Mouse (Mus musculus): ENCODE data around the gene Abhd18. TPM values are rescaled to one million over a fixed set of nuclear protein-coding genes. Genes with fewer than 3 reads are reported as not detected.
"Not testable (repeated sequence)": the region's sequence is repeated elsewhere in the genome, so short reads cannot be mapped to it uniquely, and the experiment has no call there.

Abhd18 gene
- 10 to 100 TPM; 12.2 to 14.4 TPM for total RNA-seq (2021)

GRCm38 (mm10) chr3:40846957-40847017 is at the start of gene Abhd18:
Gene Abhd18 (plus strand): TSS chr3:40846970.
- intact Hi-C loops (cut with DNase I); DNase-seq: not testable (repeated sequence)

GRCm38 (mm10) chr3:40798054-40798453 is 48.7 kb upstream of the Abhd18 start:
- DNase-seq = no peak
- intact Hi-C loops (cut with DNase I) = no loop called here

GRCm38 (mm10) chr3:40798500-40798899 is 48.3 kb upstream of the Abhd18 start:
- intact Hi-C loops (cut with DNase I) = no loop called here
- DNase-seq = peak; percentile 52

- intact Hi-C loops (cut with DNase I) = no loop called here
- peak; percentile 98 for DNase-seq
These were observed 47.0 kb upstream of the Abhd18 start, which contains the start of gene Plk4 for GRCm38 (mm10) chr3:40799530-40800372. Gene Plk4 (plus strand): TSS chr3:40800019.

DNA sequence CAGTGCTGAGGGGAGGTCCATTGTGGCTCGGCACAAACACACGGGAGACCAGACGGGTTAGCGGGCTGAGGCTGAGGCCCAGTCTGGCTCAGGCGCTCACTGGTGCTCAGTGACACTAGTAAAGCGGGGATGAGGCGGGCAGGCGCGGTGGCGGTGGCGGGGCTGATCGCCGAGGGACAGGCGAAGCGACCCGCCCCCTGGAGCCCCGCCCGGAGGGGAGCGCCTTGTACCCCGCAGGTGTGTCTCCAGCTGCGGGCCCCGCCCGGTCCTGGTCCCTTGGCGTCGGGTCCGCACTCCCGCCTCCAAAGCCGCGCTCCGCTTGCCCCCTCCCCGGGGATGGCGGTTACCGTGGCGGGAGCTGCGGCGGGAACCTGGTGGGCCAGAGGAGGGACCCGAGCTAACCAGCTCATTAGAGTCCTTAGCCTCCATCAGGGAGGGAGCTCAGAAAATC is 46.4 kb upstream of the Abhd18 start:
- DNase-seq = peak; percentile 54

DNA sequence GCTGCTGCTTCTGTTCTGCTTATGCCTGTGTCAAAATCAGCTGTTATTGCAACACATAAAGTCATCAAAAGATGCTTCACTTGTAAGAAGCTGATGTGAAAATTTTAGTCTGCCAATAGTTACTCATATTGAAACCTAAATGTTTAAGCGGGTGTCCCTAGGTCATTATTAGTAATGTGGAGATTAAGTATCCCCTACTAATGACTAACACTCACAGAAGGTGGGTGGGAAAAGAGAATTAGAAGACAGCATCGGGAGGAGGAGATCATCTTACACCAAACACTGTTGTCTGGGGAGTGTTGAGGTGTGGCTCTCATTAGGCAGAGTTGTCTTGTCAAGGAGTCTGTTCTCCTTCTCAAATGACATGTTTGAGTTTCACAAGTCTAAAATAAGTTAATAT is 39.9 kb upstream of the Abhd18 start:
- intact Hi-C loops (cut with DNase I) = no loop called here

More for the DNA sequence above, 46.4 kb upstream of the Abhd18 start:
- intact Hi-C loops (cut with DNase I) = no loop called here

DNA sequence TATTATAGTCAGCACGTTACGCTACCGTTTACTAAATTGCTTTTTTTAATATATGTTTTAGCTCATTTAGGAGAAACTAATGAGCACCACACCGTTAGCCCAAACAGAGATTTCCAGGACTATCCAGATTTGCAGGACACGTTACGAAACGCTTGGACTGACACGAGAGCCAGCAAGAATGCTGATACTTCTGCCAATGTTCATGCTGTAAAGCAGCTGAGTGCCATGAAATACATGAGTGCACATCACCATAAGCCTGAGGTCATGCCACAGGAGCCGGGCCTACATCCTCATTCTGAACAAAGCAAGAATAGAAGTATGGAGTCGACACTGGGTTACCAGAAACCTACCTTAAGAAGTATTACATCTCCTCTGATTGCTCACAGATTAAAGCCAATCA is 38.1 kb upstream of the Abhd18 start:
- no peak for DNase-seq
- intact Hi-C loops (cut with DNase I) = no loop called here

More for the DNA sequence above, 39.9 kb upstream of the Abhd18 start:
- DNase-seq = no peak

- no peak for DNase-seq
- intact Hi-C loops (cut with DNase I) = no loop called here
These were observed 36.9 kb upstream of the Abhd18 start for GRCm38 (mm10) chr3:40809894-40810293.

DNA sequence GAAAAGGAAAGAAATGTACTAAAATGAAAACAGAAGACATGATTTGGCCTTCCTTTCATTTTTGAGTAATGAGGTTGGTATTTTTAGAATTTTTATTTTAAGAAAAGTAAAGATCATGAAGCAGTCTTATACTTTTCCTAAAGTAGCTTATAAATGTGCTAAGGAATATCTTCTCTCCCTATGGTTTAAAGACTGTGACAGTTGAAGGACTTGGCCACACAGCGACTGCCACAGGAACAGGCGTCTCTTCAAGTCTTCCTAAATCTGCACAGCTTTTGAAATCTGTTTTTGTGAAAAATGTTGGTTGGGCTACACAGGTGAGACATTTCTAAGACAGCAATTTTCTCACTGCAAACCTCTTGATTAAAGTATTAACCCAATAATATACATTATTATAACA is 33.5 kb upstream of the Abhd18 start:
- intact Hi-C loops (cut with DNase I) = no loop called here
- DNase-seq = no peak

GRCm38 (mm10) chr3:40845521-40845920 is 1.2 kb upstream of the Abhd18 start:
- intact Hi-C loops (cut with DNase I); DNase-seq: not testable (repeated sequence)

DNA sequence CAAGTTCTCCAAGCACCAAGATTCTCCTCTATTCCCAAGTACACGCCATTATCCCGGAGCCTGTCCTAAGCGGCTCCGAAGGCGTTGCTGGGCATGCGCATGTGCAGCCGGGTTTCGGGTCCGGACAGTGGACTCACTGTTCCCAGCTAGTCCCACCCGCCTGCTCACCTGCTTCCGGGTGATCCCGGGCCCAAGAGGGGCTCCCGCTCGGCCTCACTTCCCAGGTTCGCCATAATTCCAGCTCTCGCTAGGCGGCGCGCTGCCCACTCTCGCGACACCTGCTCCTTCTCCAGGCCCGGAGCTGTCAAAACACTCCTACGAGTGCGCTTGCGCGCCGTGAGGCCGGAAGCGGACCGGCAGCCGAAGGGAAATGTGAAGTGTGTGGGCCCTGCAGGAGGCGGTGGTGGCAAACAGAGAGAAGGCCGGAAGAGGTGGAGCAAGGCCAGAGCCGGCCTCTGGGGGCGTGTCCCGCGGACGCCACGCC is 255 bp upstream of the Abhd18 start, which contains the start of gene Mfsd8:
TSS of gene Mfsd8 (minus strand) at position 414 of the 484 bp plus-strand sequence.
- intact Hi-C loops (cut with DNase I) = not testable (repeated sequence)

DNA sequence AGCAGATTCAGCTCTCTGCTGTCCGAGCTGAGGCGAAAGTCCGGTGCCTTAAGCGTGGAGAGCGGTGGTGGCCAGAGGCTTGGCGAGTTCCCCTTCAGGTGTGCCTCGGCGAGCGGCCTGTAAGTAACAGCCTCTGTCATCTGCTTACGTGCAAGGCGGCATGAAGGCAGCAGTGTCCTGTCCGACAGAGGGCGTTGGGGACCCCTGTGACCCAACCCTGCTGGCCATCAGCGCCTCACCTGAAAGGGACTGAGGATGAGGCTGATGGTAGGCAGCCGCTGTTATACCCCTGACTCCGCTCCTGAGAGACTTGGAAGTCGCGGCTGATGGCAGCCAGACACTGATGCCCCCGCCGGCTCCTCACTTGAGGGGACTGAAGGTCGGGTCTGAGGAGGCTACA is 248 bp downstream of the Abhd18 start:
- intact Hi-C loops (cut with DNase I) = not testable (repeated sequence)
- peak; percentile 55 for DNase-seq

More for the DNA sequence above, 255 bp upstream of the Abhd18 start, which contains the start of gene Mfsd8:
- DNase-seq = peak; percentile 97

- intact Hi-C loops (cut with DNase I); DNase-seq: not testable (repeated sequence)
These were observed 1.2 kb downstream of the Abhd18 start for GRCm38 (mm10) chr3:40847936-40848335.

DNA sequence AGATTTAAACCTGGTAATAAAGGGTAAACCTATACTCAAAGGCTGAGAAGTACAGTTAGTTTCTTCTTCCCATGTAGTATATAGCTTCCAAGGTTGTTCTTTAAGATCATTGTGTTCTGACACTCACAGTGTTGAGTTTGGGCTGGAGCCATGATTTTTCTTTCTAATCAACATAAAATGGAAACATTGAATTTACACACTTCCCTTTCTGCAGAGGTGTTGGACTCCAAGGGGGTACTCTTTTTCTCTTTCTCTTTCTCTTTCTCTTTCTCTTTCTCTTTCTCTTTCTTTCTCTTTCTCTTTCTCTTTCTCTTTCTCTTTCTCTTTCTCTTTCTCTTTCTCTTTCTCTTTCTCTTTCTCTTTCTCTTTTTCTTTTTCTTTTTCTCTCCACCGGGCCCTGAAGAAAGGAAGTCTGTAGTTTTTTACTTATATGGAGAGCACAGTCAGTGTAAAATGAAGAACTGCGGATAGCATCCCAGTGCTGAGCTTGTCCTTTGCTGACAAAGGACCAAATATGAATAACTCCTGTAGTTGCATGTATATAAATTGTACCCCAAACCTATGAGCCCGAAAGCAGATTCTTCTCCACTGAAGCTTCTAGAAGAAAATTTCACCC is 6.5 kb downstream of the Abhd18 start:
- intact Hi-C loops (cut with DNase I); DNase-seq: not testable (repeated sequence)

DNA sequence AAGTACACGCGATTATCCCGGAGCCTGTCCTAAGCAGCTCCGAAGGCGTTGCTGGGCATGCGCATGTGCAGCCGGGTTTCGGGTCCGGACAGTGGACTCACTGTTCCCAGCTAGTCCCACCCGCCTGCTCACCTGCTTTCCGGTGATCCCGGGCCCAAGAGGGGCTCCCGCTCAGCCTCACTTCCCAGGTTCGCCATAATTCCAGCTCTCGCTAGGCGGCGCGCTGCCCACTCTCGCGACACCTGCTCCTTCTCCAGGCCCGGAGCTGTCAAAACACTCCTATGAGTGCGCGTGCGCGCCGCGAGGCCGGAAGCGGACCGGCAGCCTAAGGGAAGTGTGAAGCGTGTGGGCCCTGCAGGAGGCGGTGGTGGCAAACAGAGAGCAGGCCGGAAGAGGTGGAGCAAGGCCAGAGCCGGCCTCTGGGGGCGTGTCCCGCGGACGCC is 47.1 kb downstream of the Abhd18 start:
- DNase-seq = peak; percentile 99
- intact Hi-C loops (cut with DNase I) = not testable (repeated sequence)

DNA sequence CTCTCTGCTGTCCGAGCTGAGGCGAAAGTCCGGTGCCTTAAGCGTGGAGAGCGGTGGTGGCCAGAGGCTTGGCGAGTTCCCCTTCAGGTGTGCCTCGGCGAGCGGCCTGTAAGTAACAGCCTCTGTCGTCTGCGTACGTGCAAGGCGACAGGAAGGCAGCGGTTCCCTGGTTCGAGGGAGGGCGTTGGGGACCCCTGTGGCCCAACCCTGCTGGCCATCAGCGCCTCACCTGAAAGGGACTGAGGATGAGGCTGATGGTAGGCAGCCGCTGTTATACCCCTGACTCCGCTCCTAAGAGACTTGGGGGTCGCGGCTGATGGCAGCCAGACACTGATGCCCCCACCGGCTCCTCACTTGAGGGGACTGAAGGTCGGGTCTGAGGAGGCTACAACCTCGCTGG is 47.6 kb downstream of the Abhd18 start:
- DNase-seq = peak; percentile 24
- intact Hi-C loops (cut with DNase I) = not testable (repeated sequence)

DNA sequence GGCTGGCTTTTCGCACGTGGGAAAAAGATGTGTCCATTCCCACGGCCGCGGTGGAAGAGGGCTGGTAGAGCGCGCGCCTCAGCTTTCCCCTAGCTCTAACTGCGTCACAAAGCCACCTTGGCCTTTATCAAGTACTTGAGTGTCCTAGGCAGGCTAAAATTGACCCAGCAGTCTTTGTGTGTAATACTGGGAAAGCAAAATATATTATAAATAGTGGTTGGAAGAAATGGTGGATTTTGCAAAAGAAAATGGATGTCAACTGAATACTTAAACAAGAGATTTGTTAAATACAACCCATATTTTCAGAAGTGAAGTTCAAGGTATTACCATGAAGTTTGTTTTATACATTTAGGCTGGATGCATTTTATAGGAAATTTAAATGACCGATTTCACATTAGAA is 55.7 kb downstream of the Abhd18 start, which contains the start of gene 1700034I23Rik:
TSS of gene 1700034I23Rik (minus strand) at position 101 of the 400 bp plus-strand sequence.
- DNase-seq; intact Hi-C loops (cut with DNase I): not testable (repeated sequence)

DNA sequence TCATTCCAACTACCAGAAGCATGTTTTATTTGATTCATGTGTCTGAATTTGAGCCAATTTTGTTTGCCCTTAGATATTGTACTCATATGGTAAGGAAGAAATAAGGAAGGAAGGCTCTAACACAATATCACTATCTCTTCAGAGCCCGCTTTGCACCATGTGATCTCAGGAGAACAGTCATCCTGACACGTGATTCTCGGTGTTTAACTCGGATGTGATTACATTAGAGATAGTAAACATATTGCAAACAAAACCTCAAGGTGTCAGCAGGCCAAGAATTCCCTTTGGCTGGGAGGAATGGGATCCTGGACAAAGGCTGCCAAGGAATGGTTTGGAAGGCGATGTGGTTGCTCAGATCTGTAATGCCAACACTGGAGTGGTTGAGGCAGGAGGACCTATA is 91.4 kb downstream of the Abhd18 start:
- intact Hi-C loops (cut with DNase I) = no loop called here
- DNase-seq = no peak

DNA sequence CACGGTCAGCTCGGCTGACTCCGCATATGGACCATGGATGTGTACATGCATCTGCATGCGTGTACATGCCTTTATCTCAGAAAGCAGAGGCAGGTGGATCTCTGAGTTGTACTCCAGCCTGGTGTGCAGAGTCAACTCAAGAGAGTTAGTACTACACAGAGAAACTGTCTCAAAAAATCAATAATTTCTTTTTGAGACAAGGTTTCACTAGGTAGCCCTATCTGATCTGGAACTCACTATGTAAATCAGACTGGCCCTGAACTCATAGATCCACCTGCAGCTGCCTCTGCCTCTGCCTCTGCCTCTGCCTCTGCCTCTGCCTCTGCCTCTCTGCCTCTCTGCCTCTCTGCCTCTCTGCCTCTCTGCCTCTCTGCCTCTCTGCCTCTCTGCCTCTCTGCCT is 91.8 kb downstream of the Abhd18 start:
- intact Hi-C loops (cut with DNase I) = no loop called here
- DNase-seq = no peak

DNA sequence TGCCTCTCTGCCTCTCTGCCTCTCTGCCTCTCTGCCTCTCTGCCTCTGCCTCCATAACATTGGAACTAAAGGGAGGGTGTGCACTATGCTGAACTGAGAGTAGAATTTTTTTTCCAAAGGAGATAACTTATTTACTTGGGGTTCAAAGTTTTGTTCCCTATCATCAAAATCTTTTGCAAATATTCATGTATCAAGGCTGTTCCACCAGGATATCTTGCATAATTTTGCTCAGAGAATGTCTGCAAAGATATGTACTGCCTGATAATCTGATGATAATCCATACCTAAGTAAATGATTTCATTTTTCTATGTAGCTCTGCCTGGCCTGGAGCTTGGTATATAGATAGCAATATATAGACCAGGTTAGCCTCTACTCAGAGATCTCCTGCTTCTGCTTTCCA is 92.2 kb downstream of the Abhd18 start:
- intact Hi-C loops (cut with DNase I) = no loop called here
- no peak for DNase-seq

GRCm38 (mm10) chr3:40949170-40949902 is 102.6 kb downstream of the Abhd18 start, which contains the start of gene Larp1b:
Gene Larp1b (plus strand): TSS chr3:40949828.
- intact Hi-C loops (cut with DNase I) = no loop called here
- DNase-seq = peak; percentile 99

Data from left cerebral cortex, postnatal 4 days (tissue).